Mouse (Mus musculus) left cerebral cortex, postnatal 25 days (tissue): ENCODE results near the gene Cd209d. TPM values are rescaled to one million over a fixed set of nuclear protein-coding genes. Genes with fewer than 3 reads are reported as not detected.
"Not testable (repeated sequence)": the region's sequence is repeated elsewhere in the genome, so short reads cannot be mapped to it uniquely, and the experiment has no call there.

Experiments
- DNase-seq, 2 experiments: peaks; one replicate each; pipeline ENCODE4 v3.0.0; 2022; ENCODE audit warnings: low spot score in 2 of 2, mixed read lengths in 1 of 2
- intact Hi-C: fragments of 180-260 bp; cut with DNase I; formaldehyde crosslinking; loops from one replicate; pipeline ENCODE4 v1.15.1; 2025
- total RNA-seq, 2 experiments: library from RNA; stranded (reverse); gene quantifications; 2 replicates each; pipeline ENCODE4 v1.2.3; 2021

Gene Cd209d
- total RNA-seq = not detected

DNA sequence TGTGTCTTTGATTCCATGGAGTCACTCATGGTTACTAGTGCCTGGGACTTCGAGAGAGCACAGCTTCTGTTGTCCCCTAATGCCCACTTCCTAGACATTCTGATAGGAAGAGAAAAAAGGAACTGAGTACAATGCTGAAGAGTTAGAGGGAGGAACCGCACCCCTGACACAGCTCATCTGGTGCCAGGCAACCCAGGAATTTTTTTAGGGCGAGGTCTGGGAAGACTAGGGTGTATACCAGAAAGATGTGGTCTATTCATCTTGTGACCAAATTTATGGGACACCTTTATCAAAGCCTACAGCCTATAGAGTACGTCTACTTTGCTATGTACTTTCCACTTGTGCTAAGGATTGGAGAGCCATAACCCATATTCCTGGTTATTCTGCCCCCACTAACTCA, at the start of gene Cd209d:
TSS of gene Cd209d (minus strand) at position 101 of the 400 bp plus-strand sequence.
- intact Hi-C loops = no loop called here
- no peak for DNase-seq

DNA sequence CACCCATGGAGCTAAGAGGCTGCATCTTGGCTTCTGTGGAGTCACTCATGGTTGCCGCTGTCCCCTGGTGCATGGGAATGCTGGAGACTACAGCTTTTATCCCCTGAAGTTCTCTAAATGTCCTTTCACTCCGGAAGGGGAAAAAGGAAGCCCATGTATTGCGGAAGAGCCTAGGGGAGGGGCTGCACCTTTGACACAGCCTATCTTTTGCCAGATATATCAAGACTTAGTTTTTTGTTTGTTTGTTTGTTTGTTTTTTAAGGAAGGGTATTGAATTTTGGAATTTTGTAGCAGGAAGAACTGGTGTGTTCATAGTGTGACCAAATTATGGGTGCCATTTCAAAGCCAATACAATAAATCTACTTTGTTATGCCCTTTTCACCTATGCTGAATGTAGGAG, 48.4 kb upstream of the Cd209d start, which contains the start of gene Cd209b:
TSS of gene Cd209b (minus strand) at position 101 of the 400 bp plus-strand sequence.
- intact Hi-C loops = no loop called here
- no peak for DNase-seq

DNA sequence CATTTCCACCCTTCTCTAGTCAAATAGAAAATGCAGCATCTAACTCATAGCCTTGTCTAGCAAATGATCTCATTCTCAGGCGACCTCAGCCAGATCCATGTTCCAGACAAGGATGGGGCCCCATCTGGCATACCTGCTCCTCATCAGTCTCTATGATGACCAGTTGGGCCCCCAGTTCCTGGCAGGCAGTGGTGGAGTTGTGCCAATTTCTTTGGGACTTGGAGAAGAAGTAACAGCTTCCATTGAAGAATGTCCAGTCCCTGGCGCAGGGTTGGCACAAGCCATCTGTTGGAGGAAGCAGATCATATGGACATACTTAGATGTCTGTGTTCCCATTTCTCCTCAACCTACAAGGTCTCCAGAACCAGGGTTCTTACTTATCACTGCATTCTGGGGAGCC, 2.2 kb downstream of the Cd209d start:
- intact Hi-C loops = no loop called here
- DNase-seq = no peak

DNA sequence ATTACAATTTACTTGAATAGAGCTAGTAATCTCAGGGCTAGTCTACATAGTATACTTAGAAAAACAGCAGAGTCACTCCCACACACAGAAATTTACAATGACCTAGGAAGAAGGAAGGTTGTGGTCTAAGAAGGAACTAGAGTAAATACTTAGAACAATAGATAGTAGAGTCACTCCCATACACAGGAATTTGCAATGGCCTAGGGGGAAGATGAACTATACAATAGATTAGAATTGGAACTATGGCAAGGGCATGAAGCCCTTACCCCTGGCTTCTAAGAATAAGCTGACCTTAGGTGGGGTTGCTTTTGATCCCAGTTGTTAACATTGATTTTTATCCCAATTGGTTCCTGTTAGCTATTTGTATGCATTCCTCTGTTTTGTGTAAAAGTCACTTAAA, 15.6 kb downstream of the Cd209d start:
- intact Hi-C loops, DNase-seq: not testable (repeated sequence)

DNA sequence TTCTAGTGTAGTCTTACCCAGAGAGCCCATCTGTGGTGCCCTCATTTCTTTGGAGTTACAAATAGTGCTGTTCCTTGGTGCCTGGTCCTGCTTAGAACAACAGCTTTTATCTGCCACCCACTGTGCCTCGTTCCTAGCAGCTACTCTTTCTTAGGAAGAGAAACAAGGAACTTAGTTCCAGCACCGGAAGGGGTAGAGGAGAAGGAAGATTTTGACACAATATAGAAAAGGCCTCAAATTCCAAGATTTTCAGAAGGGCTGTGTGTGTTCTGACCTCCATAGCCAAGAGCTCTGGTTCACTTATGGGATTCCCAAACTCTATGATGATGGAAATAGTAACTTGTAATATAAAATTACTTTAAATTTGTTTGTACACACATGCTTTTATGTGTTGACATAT, 24.1 kb downstream of the Cd209d start, which contains the start of gene Cd209e:
TSS of gene Cd209e (minus strand) at position 101 of the 400 bp plus-strand sequence.
- intact Hi-C loops = no loop called here
- DNase-seq = no peak

Other genes starting within 250 kb of the Cd209d start
- 10 to 100 TPM; 32.6 to 48.4 TPM for gene Stxbp2, start 247.6 kb downstream of the Cd209d start, total RNA-seq
- gene Retn, start 222.8 kb downstream of the Cd209d start, total RNA-seq = under 1 TPM; 0.50 to 0.87 TPM
- gene Mcemp1, start 212.8 kb downstream of the Cd209d start, total RNA-seq = not detected
- gene Fcor, start 206.2 kb downstream of the Cd209d start, total RNA-seq = 10 to 100 TPM; 13.2 to 17.0 TPM
- 10 to 100 TPM; 25.7 to 27.1 TPM for gene Trappc5, start 202.3 kb downstream of the Cd209d start, total RNA-seq
- gene Fcer2a, start 184.4 kb downstream of the Cd209d start, total RNA-seq = not detected
- gene Clec4g, start 157.9 kb downstream of the Cd209d start, total RNA-seq = not detected
- under 1 TPM in 1 of 2 experiments, not detected in 1; 0.48 TPM for gene Cd209a, start 129.6 kb downstream of the Cd209d start, total RNA-seq
- not detected for gene Cd209e, start 24.2 kb downstream of the Cd209d start, total RNA-seq
- under 1 TPM; 0.50 to 0.57 TPM for gene Cd209b, start 48.3 kb upstream of the Cd209d start, total RNA-seq
- gene Cd209c, start 76.2 kb upstream of the Cd209d start, total RNA-seq = under 1 TPM in 1 of 2 experiments, not detected in 1; 0.21 TPM
- under 1 TPM in 1 of 2 experiments, not detected in 1; 0.48 TPM for gene Cd209f, start 227.3 kb upstream of the Cd209d start, total RNA-seq